Mouse (Mus musculus) limb, embryonic 11.5 days (tissue): ENCODE results near the gene L3mbtl3. TPM values are rescaled to one million over a fixed set of nuclear protein-coding genes. Genes with fewer than 3 reads are reported as not detected.

ENCODE experiments used
- ATAC-seq: fragments of 200-750 bp; cut with Nextera tagmentation; 2 replicates; pipeline ENCODE4 v1.8.0; 2017; ENCODE audit warnings: low read depth; ENCODE audit not compliant: insufficient number of reproducible peaks, low FRiP score, low TSS enrichment
- DNase-seq: peaks from one replicate; pipeline ENCODE4 v3.0.0-alpha.2; 2015; ENCODE audit warnings: low spot score
- H3K27ac ChIP-seq: fragments of 300-500 bp; sonication (generic); replicated peaks from 2 replicates; pipeline ENCODE4 v1.5.1; 2014; ENCODE audit warnings: low read depth, mild to moderate bottlenecking, low read length
- H3K27me3 ChIP-seq: fragments of 300-500 bp; sonication (generic); 2 replicates; pipeline ENCODE4 v1.6.1; 2014; ENCODE audit warnings: mild to moderate bottlenecking, low read length, mixed read lengths; ENCODE audit not compliant: control insufficient read depth, insufficient read depth
- H3K36me3 ChIP-seq: fragments of 300-500 bp; sonication (generic); 2 replicates; pipeline ENCODE4 v1.6.1; 2014; ENCODE audit warnings: mild to moderate bottlenecking, low read length, moderate library complexity, mixed read lengths; ENCODE audit not compliant: control insufficient read depth, insufficient read depth
- H3K4me1 ChIP-seq: fragments of 300-500 bp; sonication (generic); 2 replicates; pipeline ENCODE4 v1.6.1; 2014; ENCODE audit warnings: low read length, mixed read lengths; ENCODE audit not compliant: control insufficient read depth, insufficient read depth
- H3K4me2 ChIP-seq: fragments of 300-500 bp; sonication (generic); 2 replicates; pipeline ENCODE4 v1.6.1; 2014; ENCODE audit warnings: low read depth, mild to moderate bottlenecking, moderate library complexity; ENCODE audit not compliant: severe bottlenecking
- H3K4me3 ChIP-seq: fragments of 300-500 bp; sonication (generic); 2 replicates; pipeline ENCODE4 v1.5.1; 2014; ENCODE audit warnings: low read depth, low read length
- H3K9ac ChIP-seq: fragments of 300-500 bp; sonication (generic); 2 replicates; pipeline ENCODE4 v1.6.1; 2014; ENCODE audit warnings: mild to moderate bottlenecking, low read length
- H3K9me3 ChIP-seq: fragments of 300-500 bp; sonication (generic); 2 replicates; pipeline ENCODE4 v1.6.1; 2016; ENCODE audit warnings: low read length; ENCODE audit not compliant: control insufficient read depth
- WGBS: fragments of 180-500 bp; shearing (Covaris S2); extraction: QIAGEN DNeasy Blood & Tissue Kit; methylation state at CpG from one replicate; pipeline ENCODE4 v1.1.7; 2014; 5-methylcytosine and 5-hydroxymethylcytosine counted together
- polyA plus RNA-seq: library from polyadenylated mRNA; unstranded; fragments of >200 nt; fragmentation: Nextera tagmentation; extraction: Ambion mirVana; gene quantifications from 2 replicates; pipeline ENCODE4 v1.2.1, GENCODE M21; 2014

Gene L3mbtl3
- 37.0 and 44.1 TPM in 2 replicates for polyA plus RNA-seq

GRCm38 (mm10) chr10:26375790-26376545 is at the start of gene L3mbtl3:
Gene L3mbtl3 (minus strand): TSS chr10:26375971.
- Histone ChIP-seq H3K36me3 (no peaks in the 10 kb centered on the region), H3K9ac (peak within 1 kb of the TSS; percentile 99), H3K9me3 (no peaks in the 10 kb centered on the region), H3K4me3 (peak within 1 kb of the TSS; percentile 86), H3K27me3 (no peaks in the 10 kb centered on the region), H3K4me1 (peaks cover 12% of the 10 kb centered on the region), H3K4me2 (peak within 1 kb of the TSS; percentile 64), H3K27ac (peak within 1 kb of the TSS; percentile 98)
- WGBS = 1% methylated on average over 42 of the region's 42 CpGs
- DNase-seq (peak; percentile 92), ATAC-seq (peak; percentile 45; the same call in 1 of the 2 replicates)

DNA sequence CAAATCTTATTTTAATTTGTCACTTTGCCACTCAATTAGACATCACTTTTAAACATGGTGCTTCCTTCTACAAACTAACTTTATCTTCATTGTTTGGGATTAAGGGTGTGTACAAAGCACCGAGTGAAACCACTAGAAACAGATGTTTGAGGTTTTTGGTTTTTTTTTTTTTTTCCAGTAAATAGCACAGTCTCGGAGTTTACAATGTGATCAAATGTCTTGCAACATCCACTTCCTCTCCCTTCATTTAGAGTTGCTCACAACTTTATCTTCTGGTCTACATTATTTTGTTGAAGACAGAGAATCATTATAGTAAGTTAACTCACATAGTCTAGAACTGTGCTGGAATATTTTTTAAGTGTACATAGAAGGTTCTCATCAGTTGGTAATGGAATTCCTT is 45.4 kb upstream of the L3mbtl3 start:
- no peak overlapping the region for H3K4me2 ChIP-seq
- H3K4me3 ChIP-seq = no peak overlapping the region
- ATAC-seq (no peak), DNase-seq (no peak)
- H3K27ac ChIP-seq = no peak overlapping the region
- no peaks in the 10 kb centered on the region for H3K4me1 ChIP-seq
- no peaks in the 10 kb centered on the region for H3K9me3 ChIP-seq
- H3K9ac ChIP-seq = no peak overlapping the region
- no peaks in the 10 kb centered on the region for H3K36me3 ChIP-seq
- 53% methylated on average over 2 of the region's 2 CpGs for WGBS
- no peaks in the 10 kb centered on the region for H3K27me3 ChIP-seq

- Histone ChIP-seq H3K4me1 (no peaks in the 10 kb centered on the region), H3K4me3 (no peak overlapping the region), H3K27ac (no peak overlapping the region), H3K9ac (no peak overlapping the region), H3K27me3 (no peaks in the 10 kb centered on the region), H3K9me3 (no peaks in the 10 kb centered on the region), H3K36me3 (no peaks in the 10 kb centered on the region), H3K4me2 (no peak overlapping the region)
- DNase-seq (no peak), ATAC-seq (no peak)
Measured at GRCm38 (mm10) chr10:26388656-26389055, 12.9 kb upstream of the L3mbtl3 start.

DNA sequence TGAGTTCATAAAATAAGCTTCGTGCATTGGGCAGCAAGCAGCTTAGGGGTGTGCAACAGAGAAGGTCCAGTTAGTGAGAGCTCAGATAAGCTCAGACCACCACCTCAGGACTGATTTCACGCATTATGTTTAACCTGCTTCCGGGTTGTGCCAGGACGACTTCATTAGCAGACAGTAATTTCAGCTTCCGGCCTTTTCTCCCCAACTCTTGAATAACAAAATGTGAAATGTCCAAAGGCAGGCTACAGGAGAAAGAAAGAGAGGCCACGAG is 1.5 kb upstream of the L3mbtl3 start:
- 79% methylated on average over 6 of the region's 6 CpGs for whole genome bisulfite sequencing
- DNase-seq = peak; percentile 16
- Histone ChIP-seq H3K36me3 (no peaks in the 10 kb centered on the region), H3K4me1 (peaks cover 7% of the 10 kb centered on the region), H3K4me2 (no peak overlapping the region), H3K27me3 (no peaks in the 10 kb centered on the region), H3K4me3 (no peak overlapping the region), H3K9me3 (no peaks in the 10 kb centered on the region), H3K9ac (no peak overlapping the region), H3K27ac (no peak overlapping the region)
- no peak for ATAC-seq

DNA sequence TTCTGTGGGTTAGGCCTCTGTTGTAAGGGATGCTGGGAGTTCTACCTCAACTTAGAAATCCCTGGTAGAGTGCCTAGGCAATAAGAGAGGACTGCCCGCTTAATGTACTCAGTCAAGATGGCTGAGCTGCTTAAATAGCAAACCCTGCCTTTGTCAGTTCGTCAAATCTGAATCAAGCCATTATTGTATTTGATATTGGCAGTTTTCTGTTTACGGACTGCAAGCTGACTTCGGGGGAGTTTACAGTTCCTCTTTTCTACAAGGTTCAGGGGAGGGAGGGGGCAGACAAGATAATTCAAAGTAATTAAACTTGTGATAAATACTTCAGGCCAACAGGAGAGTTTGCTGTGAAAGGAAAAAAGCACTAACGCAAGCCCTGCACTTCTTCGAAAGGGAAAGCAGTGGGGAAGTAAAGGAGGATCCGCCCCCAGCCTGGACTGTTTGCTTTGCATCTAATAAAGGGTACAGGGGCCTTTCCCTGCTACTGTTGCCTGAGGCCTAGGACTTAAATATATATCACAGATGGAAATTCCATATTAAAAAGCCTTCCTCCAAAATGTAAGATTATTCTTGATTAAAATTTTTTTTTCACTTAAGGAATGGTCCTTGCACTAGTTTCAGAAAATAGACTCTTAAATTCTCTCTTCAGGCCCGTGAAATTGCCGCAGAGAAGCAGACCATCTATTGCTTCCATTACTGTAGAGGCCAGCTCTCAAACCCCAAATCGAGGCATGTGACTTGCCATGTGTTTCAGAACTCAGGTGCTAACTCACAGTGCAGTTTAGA is 968 bp upstream of the L3mbtl3 start:
- peak overlapping the region; percentile 86 for H3K4me3 ChIP-seq
- no peaks in the 10 kb centered on the region for H3K9me3 ChIP-seq
- H3K27ac ChIP-seq = peak overlapping the region; percentile 98
- peaks cover 11% of the 10 kb centered on the region for H3K4me1 ChIP-seq
- H3K36me3 ChIP-seq = no peaks in the 10 kb centered on the region
- 38% methylated on average over 10 of the region's 10 CpGs for WGBS
- H3K4me2 ChIP-seq = peak overlapping the region; percentile 64
- no peaks in the 10 kb centered on the region for H3K27me3 ChIP-seq
- H3K9ac ChIP-seq = peak overlapping the region; percentile 99
- DNase-seq (peak; percentile 35), ATAC-seq (no peak)

DNA sequence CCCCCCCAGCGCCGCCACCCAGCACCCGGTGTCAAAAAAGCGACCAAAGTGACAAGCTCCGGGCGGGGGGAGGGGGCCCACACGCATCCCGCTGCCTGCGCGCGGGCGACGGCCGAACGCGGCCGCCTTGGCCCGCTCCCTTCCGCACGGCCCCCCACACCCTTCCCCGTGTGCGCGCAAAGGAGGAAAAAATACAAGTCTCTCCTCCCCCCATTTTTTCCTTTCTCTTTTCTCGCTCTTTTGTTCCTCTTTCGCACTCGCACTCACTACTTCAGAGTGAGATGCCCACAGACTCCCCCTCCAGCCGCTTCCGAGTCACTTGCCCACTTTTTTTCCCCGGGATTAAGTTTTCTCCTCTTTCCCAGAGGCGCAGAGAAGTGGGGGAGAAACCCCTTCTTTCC is 420 bp downstream of the L3mbtl3 start:
- peaks cover 12% of the 10 kb centered on the region for H3K4me1 ChIP-seq
- DNase-seq (no peak), ATAC-seq (peak; percentile 26; the same call in 1 of the 2 replicates)
- H3K36me3 ChIP-seq = no peaks in the 10 kb centered on the region
- H3K4me3 ChIP-seq = peak overlapping the region; percentile 86
- peak overlapping the region; percentile 99 for H3K9ac ChIP-seq
- 0% methylated on average over 21 of the region's 30 CpGs for WGBS
- H3K27ac ChIP-seq = peak overlapping the region; percentile 98
- H3K9me3 ChIP-seq = no peaks in the 10 kb centered on the region
- no peaks in the 10 kb centered on the region for H3K27me3 ChIP-seq
- peak overlapping the region; percentile 64 for H3K4me2 ChIP-seq

DNA sequence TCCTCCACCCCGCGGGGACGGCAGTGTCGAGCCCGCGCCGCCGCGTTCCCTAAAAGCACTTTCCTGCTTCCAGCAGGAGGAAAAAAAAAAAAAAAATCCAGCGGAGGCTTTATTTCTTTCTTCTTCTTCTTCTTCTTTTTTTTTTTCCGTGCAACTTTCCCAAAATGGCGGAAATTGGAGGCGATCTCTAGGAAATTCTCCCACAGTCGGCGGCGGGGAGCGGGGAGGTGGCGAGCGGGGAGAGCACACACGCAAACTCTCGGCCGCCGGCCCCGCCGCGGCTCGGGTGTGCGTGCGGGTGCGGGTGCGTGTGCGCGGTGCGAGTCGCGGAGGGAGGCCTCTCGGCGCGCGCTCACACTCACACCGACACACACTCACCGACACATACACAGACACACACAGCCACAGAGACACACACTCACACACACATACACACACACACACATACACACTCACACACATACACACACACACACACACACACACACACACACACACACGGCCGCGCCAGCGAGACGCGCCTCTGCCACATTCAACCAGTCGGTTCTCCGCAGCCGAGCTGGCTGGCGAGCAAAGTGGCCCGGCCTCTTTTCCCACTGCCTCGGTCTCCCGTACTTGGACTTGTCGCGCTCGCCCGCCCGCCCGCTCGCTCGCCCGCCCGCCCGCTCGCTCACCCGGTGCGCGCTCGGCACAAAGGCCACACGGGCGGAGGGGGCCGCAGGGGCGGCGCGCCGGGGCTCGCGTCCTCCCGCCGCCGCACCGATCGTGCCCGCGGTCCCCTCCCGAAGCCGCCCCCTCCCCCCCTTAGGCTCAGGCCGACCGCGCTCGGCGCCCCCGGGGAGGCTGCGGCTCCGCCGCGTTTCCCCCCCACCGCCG is 1.1 kb downstream of the L3mbtl3 start:
- Histone ChIP-seq H3K27ac (peak overlapping the region; percentile 98), H3K36me3 (no peaks in the 10 kb centered on the region), H3K27me3 (no peaks in the 10 kb centered on the region), H3K4me2 (peak overlapping the region; percentile 64), H3K4me3 (peak overlapping the region; percentile 86), H3K9ac (peak overlapping the region; percentile 99), H3K4me1 (peaks cover 12% of the 10 kb centered on the region), H3K9me3 (no peaks in the 10 kb centered on the region)
- WGBS = under 1% methylated on average over 74 of the region's 101 CpGs
- peak; percentile 74 for DNase-seq
- peak; percentile 49 for ATAC-seq

DNA sequence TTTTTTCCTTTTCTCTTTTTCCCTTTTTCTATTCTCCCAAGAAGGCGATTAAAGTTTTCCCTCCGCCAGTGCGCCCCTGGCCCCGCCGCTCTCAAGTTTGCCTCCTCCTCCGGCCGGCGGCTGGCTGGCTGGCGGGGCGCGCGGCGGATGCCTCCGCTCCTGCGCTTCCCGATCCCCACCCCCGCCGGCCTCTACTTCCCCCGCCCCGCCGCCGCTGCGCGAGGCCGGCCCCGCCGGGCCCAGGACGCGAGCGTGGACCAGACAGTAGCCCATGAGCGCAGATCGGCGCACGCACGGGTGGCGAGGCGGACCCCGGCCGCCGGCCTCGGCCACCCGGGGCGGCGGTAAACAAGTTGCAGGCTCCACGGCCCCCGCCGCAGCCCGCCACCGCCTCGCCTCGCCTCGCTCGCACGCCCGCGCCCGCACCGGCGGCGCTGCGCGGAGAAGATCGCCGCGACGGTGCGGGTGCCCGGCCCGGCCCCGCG is 1.8 kb downstream of the L3mbtl3 start:
- Histone ChIP-seq H3K27me3 (no peaks in the 10 kb centered on the region), H3K9me3 (no peaks in the 10 kb centered on the region), H3K9ac (peak overlapping the region; percentile 99), H3K4me2 (peak overlapping the region; percentile 64), H3K27ac (peak overlapping the region; percentile 98), H3K4me1 (peaks cover 12% of the 10 kb centered on the region), H3K4me3 (peak overlapping the region; percentile 86), H3K36me3 (no peaks in the 10 kb centered on the region)
- ATAC-seq (no peak; the same call in 1 of the 2 replicates), DNase-seq (peak; percentile 74)
- WGBS = under 1% methylated on average over 57 of the region's 71 CpGs
